Mouse (Mus musculus) cortical plate, adult 2 months (tissue): Measurements from ENCODE around the gene Far1.

Source experiments
- CTCF ChIP-seq: fragments of 200-500 bp; IDR thresholded peaks from 2 replicates; pipeline ENCODE4 v1.5.1; 2011; ENCODE audit warnings: mild to moderate bottlenecking, control low read depth, low read length; ENCODE audit not compliant: insufficient read depth; ENCODE audit errors: extremely low read depth
- POLR2A ChIP-seq: fragments of 200-500 bp; IDR thresholded peaks from 2 replicates; pipeline ENCODE4 v1.6.1; 2011; ENCODE audit warnings: mild to moderate bottlenecking, low read length, control low read depth; ENCODE audit not compliant: insufficient read depth; ENCODE audit errors: extremely low read depth

DNA sequence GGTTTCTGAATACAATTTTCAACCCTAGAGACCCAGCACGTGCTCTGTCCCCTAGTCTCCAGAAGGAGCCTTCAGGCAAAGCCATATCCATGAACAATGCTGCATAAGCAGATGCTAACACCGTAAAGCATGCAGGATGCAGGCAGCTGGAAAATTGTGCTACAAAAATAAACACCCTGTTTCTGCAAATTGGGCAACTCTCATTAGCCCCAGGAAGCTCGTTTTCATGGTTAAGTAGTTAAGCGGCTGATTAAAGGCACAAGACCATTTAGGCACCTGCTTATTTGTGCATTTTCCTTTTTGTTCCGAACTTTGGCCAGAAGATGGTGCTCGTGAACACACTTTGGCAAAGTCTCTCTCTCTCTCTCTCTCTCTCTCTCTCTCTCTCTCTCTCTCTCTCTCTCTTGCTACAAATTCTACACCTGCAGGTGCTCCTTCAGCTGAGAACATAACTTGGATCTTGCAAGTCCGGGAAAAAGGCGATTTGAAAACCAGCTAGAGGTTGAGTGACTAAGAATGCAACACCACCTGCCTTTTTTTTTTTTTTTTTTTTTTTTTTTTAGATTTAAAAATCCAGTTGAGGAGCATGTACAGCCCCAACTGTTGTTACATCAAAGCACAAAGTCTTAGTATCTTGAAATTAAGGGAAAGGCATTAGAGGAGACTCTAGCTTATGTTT is 95.5 kb downstream of the Far1 start:
- TF ChIP-seq CTCF (peak; percentile 43; the same call in 1 of the 2 replicates), POLR2A (no peak)
